Mouse (Mus musculus): ENCODE results near the gene Ptpn13.

The Ptpn13 gene

DNA sequence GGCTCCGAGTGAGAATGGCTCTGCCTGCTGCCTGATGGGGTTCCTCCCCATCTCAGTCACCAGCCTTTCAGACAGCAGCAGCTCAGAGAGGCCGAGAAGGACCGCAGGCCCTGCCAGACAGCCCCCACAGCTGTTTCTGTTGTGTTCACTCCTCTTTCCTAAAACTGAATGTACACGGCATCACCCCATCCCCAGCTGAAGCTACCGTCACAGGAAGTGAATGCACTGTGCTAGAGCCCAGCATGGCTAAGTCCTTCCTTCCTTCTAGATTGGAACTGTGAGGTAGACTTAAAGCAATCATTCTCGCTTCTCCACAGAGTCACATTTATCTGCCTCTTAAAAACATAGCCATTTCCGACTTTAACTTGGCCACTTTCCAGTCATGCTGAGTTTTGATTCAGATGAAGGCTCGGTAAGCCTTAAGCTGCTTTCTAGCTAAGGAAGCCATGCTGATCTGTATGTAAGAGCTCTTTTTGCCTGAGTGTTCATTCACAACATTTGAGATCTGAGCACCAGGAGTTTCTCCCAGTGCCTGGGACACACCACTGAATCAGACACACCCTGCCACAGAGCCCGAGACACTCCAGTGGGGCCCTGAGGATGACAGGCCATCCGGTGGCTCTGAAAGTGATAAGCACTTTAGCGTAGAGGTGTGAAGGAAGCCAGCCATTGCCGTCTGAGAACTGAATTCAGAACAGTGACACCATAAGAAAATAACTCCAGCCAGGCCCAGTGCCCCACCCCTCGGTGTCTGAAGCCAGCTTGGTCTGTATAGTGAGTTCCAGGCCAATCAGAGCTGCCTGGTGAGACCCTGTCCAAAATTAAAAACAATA is 170.6 kb downstream of the Ptpn13 start:
- no peak for DNase-seq (ENCODE audit: low read depth)

GRCm38 (mm10) chr5:103596467-103597146 is 171.6 kb downstream of the Ptpn13 start:
- DNase-seq (ENCODE audit: low read depth), result no peak

GRCm38 (mm10) chr5:103597604-103598003 is 172.6 kb downstream of the Ptpn13 start:
- no peak for DNase-seq (ENCODE audit: low read depth)

DNA sequence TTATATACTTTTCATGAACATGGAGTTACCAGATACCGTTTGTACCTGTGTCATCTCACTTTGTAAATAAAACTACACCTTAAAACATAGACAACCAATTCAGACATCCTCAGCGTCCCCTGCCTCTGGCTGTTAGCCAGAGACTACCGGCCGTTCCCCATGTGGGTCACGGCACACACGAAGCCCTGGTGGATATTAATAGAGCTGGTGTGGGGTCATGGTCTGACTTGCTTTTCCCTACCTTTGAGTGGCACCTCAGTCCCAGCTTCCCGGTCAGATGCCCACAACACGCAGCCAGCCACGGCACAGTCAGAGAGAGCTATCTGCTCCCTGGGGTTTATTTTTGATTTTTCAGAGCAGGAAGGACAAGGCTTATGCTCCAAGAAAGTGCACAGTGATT is 173.3 kb downstream of the Ptpn13 start:
- no peak for DNase-seq (ENCODE audit: low read depth)

- no peak for DNase-seq (ENCODE audit: low read depth)
Observed at GRCm38 (mm10) chr5:103598881-103599280, 173.9 kb downstream of the Ptpn13 start.

GRCm38 (mm10) chr5:103603115-103603893 is 178.3 kb downstream of the Ptpn13 start:
- DNase-seq (ENCODE audit: low read depth), result no peak

DNA sequence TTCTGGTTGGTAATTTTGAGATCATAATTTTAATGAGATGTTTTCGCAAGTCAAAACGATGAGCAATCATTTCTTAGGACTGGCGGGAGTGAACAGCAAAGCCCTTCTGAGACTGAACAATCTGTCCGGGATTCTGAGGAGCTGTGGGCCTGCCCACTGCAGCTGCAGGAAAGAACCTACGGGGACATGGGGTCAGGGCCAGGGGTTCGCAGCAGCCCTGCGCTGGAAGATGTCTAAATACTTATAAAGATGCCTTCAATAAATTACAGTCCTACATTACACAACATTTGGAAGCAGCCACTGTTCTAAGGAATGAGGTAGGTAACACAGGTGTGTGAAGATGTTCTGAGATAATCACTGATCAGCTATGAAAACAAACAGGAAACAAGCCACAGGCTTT is 180.7 kb downstream of the Ptpn13 start:
- no peak for DNase-seq (ENCODE audit: low read depth)

- no peak for DNase-seq (ENCODE audit: low read depth)
Observed at GRCm38 (mm10) chr5:103610148-103610547, 185.2 kb downstream of the Ptpn13 start.

DNA sequence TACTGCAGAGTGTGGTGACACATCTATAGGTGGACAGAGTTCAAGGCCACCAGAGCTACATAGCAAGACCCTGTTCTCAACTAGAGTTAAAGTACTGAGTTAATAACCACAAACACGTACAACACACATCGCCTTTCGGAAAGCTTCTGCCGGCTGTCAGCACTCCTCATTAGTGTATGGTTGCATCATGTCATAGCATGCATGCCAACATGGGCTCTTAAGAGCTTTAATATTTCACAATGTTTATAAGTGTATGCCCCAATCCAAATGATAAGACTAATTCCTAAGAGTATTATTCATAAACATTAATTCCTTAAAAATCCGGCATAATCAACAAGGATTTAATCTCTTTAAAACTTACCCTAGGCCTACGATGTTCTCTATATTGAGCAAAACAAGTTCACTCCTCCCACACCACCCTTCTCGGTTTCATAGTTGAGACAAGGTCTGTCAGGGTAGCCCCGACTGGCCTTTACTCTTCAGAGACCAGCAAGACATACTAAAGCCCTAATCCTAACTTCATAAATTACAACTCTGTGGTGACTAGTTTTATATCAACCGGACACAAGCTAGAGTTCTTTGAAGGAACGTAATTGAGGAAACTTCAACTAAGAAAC is 186.0 kb downstream of the Ptpn13 start:
- DNase-seq (ENCODE audit: low read depth), result no peak

GRCm38 (mm10) chr5:103612316-103612715 is 187.3 kb downstream of the Ptpn13 start:
- no peak for DNase-seq (ENCODE audit: low read depth)

DNA sequence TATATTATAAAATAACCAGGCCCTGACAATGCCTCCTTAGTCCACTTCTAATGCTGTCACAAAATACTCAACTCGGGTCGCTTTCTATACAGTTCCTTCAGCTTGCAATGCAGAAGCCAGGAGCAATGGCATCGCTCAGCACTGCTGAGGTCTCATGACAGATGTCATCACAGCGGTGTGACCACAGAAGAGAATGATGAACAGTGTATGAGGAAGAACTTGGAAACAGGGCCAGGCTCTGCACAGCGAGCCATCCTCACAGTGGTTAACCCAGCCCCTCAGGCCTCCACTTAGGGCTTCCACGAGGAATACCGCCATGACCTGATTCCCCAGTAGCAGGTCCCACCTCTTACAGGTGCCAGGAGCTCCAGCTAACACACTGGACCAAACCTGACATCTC is 189.4 kb downstream of the Ptpn13 start:
- DNase-seq (ENCODE audit: low read depth), result no peak

GRCm38 (mm10) chr5:103617191-103617590 is 192.2 kb downstream of the Ptpn13 start:
- DNase-seq (ENCODE audit: low read depth), result no peak

DNA sequence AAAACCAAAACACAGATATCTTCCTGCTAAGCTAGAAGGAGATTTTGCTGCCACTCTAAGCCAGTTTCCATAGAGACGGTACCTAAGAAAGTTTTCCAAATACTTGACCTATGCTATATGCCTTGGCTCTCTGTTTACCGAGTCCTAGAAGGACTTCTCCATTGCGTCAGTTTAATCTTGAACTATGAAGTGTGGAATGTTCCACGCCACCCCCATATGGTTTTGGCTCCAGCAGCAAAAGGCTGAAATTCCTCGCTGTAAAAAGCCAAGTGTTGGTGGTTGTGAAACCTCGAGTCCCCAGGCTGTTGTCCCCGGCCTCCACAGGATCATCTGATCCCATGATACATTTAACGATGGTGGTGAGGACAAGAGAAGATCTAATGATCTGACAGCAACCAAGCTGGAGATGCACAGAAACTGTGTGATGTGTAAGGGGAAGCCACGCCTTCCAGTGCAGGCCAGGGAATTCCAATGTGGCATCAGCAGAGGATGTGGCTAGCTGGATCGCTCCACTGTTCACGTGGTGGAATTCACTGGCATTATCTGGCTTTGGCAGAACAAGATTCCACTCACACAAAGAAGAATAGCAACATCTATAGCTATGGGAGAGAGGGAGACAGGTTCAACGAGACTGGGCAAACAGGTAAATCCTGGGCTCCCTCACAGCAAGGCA is 195.4 kb downstream of the Ptpn13 start:
- no peak for DNase-seq (ENCODE audit: low read depth)

- DNase-seq (ENCODE audit: low read depth), result no peak
Observed at GRCm38 (mm10) chr5:103622321-103622720, 197.3 kb downstream of the Ptpn13 start.

DNA sequence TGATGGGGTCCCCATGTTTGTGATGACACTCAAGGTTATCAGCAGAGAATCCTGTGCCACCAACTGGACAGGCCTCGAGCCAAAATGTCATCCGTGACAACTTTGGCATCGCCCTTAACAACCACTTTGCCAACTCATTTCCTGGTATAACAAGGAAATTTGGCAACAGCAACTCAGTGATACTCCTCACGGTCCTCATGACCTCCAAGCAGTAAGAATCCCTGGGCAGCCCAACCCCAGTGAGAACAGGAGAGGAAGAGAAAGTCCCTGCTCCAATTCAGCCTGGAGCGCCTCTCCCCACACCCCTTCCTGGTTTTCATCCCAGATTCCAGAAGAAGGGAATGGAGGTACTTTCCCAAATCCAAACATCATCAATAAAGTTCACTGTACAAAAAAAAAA is 199.8 kb downstream of the Ptpn13 start:
- no peak for DNase-seq (ENCODE audit: low read depth)

DNA sequence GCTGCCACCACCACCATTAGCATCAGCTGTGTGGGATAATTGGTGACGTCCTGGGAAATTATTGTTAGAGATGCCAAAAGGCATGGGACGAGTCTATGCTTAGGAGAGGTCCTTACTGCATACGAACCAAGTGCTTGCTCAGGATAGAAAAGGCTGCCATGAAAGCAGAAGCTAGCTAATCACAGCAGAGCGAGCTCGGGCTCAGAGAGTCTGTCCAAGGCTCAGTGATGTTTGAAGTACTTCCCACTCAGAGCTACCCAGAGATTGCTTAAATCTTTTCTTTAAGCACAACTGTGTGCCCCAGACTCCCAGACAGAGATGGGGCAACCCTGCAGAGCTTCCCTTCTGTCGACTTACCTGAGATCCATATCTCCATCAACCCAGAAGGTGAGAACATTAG is 203.5 kb downstream of the Ptpn13 start:
- no peak for DNase-seq (ENCODE audit: low read depth)

DNA sequence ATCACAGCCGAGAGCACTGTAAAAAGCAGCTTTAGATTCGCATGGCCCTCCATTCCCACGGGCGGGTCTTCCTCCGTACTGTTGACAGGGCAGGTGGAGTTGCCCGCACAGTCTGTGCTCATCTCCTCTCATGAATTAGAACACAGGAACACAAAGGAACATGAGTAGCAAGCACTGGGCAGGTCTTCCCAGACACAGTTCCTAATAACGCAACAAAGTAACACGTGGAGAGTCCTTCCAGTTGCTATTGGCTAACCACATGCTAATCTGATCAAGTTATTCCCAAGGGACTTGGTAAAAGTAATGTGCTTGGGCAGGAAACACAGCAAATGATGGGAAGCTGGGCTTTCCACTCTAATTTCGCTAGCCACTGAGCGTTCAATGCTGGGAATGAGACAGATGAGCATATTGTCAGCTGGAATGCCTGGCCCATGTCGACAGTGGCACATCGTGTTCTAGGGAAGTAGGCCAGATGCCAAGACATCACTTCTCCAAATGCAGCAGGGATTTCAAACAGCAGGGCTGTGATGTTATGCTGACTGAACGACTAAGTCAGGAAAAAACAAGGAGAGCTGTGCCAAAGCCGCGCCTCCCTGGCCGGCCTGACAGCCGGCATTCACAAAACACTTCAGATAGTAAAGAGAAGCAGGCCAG is 204.2 kb downstream of the Ptpn13 start, which contains the start of gene Slc10a6:
Gene Slc10a6, minus strand, starts transcription at position 293 of the 654 bp plus-strand sequence.
- no peak for DNase-seq (ENCODE audit: low read depth)

DNA sequence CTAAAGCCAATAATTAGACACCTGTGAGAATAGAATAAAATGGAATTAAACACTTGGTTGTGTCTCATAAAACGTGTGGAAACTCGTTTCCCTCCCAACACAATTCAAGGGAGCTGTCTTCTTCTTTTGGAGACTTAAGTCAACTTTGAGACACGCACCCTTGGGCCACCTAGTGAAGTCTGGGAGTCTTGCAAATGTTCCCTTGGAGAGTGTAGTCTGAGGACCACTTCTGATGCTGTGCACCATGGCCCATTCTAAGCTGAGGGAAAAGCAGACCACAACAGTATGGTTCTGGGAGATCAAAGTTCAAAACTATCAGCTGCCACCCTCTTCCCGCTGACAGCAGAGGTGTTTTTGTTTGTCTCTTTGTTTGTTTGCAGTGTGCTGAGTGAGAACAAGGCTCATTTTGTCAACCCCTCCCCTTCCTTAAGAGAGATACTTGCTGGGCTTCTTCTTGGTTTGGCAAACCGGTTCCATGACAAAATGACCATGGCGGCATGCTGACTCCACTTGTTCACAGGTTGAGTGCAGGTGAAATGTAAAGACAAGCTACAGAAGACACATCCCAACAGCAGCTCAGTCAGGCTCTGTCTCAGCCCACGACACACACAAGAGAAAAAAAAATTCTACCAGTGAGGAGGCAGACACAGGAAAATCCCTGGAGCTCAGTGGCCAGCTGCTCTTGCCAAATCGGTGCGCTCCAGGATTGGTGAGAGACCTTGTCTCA is 205.0 kb downstream of the Ptpn13 start:
- no peak for DNase-seq (ENCODE audit: low read depth)

DNA sequence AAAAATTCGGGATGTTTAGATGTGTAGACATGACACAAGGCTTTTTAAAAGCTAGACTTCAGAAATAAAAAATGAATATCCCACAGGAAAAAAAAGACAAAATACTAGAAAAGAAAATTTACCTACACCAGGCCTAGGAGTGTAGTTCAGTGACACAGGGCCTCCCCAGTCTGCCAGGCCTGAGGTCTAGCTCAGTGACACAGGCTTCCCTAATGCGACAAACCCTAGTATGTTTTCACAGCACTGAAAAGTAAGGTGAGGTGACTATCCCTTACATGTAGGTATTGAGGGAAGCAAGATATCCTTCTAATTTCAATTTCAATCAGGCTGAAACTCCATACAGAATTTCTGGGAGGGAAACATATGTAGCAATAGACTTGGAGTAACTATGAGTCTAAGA is 212.2 kb downstream of the Ptpn13 start:
- DNase-seq (ENCODE audit: low read depth), result no peak

DNA sequence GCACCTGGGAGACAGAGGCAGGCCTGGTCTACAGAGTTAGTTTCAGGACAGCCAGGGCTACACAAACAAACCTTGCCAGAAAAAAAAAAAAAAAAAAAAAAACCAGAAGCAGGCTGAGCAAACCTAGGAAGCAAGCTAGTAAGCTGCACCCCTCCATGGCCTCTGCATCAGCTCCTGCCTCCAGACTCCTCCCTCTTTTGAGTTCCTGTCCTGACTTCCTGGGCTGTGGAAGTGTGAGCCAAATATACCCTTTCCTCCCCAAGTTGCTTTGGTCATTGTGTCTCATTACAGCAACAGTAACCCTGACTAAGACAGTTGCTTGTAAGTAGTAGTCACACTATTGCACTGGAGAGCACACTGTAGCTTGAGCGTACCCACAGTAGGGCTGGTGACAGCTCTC is 219.2 kb downstream of the Ptpn13 start:
- DNase-seq (ENCODE audit: low read depth), result no peak

Measured in c-Kit-positive CD71-positive TER-119-negative erythroid progenitor cells, embryonic 14.5 days (primary cell).